Mouse (Mus musculus): ENCODE measurements at regions not wholly inside any gene's neighbourhood (a gene's known extent, or its start where the extent isn't known, plus 50 kb on each side); places are given as distances from the start of the nearest gene placed in this dataset.
A peak's percentile ranks its signal among the peaks of the same experiment; 100 is the strongest.

GRCm38 (mm10) chr9:87563244-87563643, 167.8 kb downstream of the Tbx18 start:
- Histone ChIP-seq H3K27ac (ENCODE audit: low read length) (no peak overlapping the region), H3K9me3 (ENCODE audit: low read length) (no peaks in the 10 kb centered on the region), H3K27me3 (ENCODE audit: insufficient read depth, low read length) (peaks cover 3% of the 10 kb centered on the region; the same call in 1 of the 2 replicates), H3K4me2 (replicated peaks; ENCODE audit: low read depth, low read length) (no peak overlapping the region), H3K4me1 (ENCODE audit: insufficient read depth, low read length) (0 out of 2 replicates have a peak, but pooled peaks cover 5% of the 10 kb centered on the region), H3K9ac (replicated peaks; ENCODE audit: low read length) (no peak overlapping the region), H3K4me3 (ENCODE audit: low read length) (no peak overlapping the region), H3K36me3 (ENCODE audit: insufficient read depth, low read length) (no peaks in the 10 kb centered on the region)
- peak; percentile 81 for ATAC-seq (ENCODE audit: low FRiP score, low TSS enrichment)
- WGBS, result 21% methylated on average over 3 of the region's 3 CpGs

GRCm38 (mm10) chr9:87562796-87563195, 168.3 kb downstream of the Tbx18 start:
- peaks cover 3% of the 10 kb centered on the region; the same call in 1 of the 2 replicates for H3K27me3 ChIP-seq (ENCODE audit: insufficient read depth, low read length)
- H3K4me3 ChIP-seq (ENCODE audit: low read length), result no peak overlapping the region
- 0 out of 2 replicates have a peak, but pooled peaks cover 5% of the 10 kb centered on the region for H3K4me1 ChIP-seq (ENCODE audit: insufficient read depth, low read length)
- WGBS, result 16% methylated on average over 6 of the region's 6 CpGs
- H3K36me3 ChIP-seq (ENCODE audit: insufficient read depth, low read length), result no peaks in the 10 kb centered on the region
- ATAC-seq (ENCODE audit: low FRiP score, low TSS enrichment), result peak; percentile 93
- H3K4me2 ChIP-seq (replicated peaks; ENCODE audit: low read depth, low read length), result no peak overlapping the region
- no peak overlapping the region for H3K27ac ChIP-seq (ENCODE audit: low read length)
- no peaks in the 10 kb centered on the region for H3K9me3 ChIP-seq (ENCODE audit: low read length)
- no peak overlapping the region for H3K9ac ChIP-seq (replicated peaks; ENCODE audit: low read length)

- peak overlapping the region; percentile 23 for H3K4me2 ChIP-seq (replicated peaks; ENCODE audit: low read depth, low read length)
- WGBS, result 63% methylated on average over 12 of the region's 12 CpGs
Measured at GRCm38 (mm10) chr9:87557841-87558240, 173.2 kb downstream of the Tbx18 start.

DNA sequence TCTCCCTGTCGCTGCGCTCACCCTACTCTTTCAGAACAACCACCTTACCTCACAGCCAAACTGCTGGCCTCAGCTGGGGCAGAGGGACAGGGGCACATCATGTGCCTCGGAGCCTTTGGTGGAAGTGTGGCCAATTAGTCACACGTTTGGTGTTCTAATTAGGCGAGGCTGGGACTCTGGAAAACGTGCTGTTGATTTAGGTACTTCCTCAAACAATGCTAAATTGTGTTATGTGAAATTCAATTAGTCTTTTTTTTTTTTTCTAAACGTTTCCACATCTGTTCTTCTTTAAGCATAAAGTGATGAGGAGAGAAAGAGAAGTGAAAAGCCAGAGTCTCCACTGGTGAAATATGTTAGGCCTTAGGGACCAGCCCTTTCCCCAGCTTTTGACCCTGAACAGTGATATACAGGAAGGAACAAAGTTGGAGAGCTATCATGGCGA, 174.1 kb downstream of the Tbx18 start:
- no peaks in the 10 kb centered on the region for H3K36me3 ChIP-seq (ENCODE audit: insufficient read depth, low read length)
- ATAC-seq (ENCODE audit: low FRiP score, low TSS enrichment), result 0 out of 2 replicates have a peak, but pooled peaks have one; percentile 23

More at GRCm38 (mm10) chr9:87557841-87558240, 173.2 kb downstream of the Tbx18 start:
- no peaks in the 10 kb centered on the region for H3K9me3 ChIP-seq (ENCODE audit: low read length)
- H3K4me1 ChIP-seq (ENCODE audit: insufficient read depth, low read length), result peaks cover 6% of the 10 kb centered on the region; the same call in 1 of the 2 replicates
- H3K4me3 ChIP-seq (ENCODE audit: low read length), result no peak overlapping the region
- no peak overlapping the region for H3K9ac ChIP-seq (replicated peaks; ENCODE audit: low read length)
- H3K27ac ChIP-seq (ENCODE audit: low read length), result no peak overlapping the region
- H3K36me3 ChIP-seq (ENCODE audit: insufficient read depth, low read length), result no peaks in the 10 kb centered on the region
- H3K27me3 ChIP-seq (ENCODE audit: insufficient read depth, low read length), result peaks cover 5% of the 10 kb centered on the region
- ATAC-seq (ENCODE audit: low FRiP score, low TSS enrichment), result no peak

DNA sequence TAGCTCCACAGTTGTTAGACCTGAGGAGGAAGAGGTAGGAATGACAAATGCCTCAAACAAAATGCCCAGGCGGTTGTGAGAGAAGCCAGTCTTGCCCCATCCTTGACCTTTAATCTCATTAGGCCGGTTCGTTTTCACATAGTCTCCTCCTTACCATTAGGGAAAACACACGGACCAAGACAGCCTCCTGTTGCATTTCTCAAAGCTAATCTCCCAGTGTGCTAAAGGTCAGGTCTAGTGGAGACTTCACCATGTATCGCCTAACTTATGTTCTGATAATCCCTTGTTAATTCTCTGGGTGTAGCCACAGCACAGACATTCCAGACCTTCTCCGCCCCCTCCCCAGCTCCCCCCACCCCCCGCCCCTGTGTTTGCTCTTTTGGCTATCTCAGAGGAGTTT, 174.5 kb downstream of the Tbx18 start:
- Histone ChIP-seq H3K4me1 (ENCODE audit: insufficient read depth, low read length) (peaks cover 3% of the 10 kb centered on the region; the same call in 1 of the 2 replicates), H3K4me3 (ENCODE audit: low read length) (no peak overlapping the region), H3K9ac (replicated peaks; ENCODE audit: low read length) (no peak overlapping the region), H3K36me3 (ENCODE audit: insufficient read depth, low read length) (no peaks in the 10 kb centered on the region), H3K27ac (ENCODE audit: low read length) (no peak overlapping the region), H3K9me3 (ENCODE audit: low read length) (no peaks in the 10 kb centered on the region), H3K4me2 (replicated peaks; ENCODE audit: low read depth, low read length) (no peak overlapping the region), H3K27me3 (ENCODE audit: insufficient read depth, low read length) (peaks cover 5% of the 10 kb centered on the region)
- ATAC-seq (ENCODE audit: low FRiP score, low TSS enrichment), result 0 out of 2 replicates have a peak, but pooled peaks have one; percentile 42
- WGBS, result 23% methylated on average over 7 of the region's 7 CpGs

More for the DNA sequence above, 174.1 kb downstream of the Tbx18 start:
- Histone ChIP-seq H3K4me3 (ENCODE audit: low read length) (no peak overlapping the region), H3K9me3 (ENCODE audit: low read length) (no peaks in the 10 kb centered on the region), H3K27me3 (ENCODE audit: insufficient read depth, low read length) (peaks cover 5% of the 10 kb centered on the region), H3K4me1 (ENCODE audit: insufficient read depth, low read length) (peaks cover 3% of the 10 kb centered on the region; the same call in 1 of the 2 replicates), H3K9ac (replicated peaks; ENCODE audit: low read length) (no peak overlapping the region), H3K4me2 (replicated peaks; ENCODE audit: low read depth, low read length) (no peak overlapping the region), H3K27ac (ENCODE audit: low read length) (no peak overlapping the region)
- WGBS, result 21% methylated on average over 8 of the region's 8 CpGs

DNA sequence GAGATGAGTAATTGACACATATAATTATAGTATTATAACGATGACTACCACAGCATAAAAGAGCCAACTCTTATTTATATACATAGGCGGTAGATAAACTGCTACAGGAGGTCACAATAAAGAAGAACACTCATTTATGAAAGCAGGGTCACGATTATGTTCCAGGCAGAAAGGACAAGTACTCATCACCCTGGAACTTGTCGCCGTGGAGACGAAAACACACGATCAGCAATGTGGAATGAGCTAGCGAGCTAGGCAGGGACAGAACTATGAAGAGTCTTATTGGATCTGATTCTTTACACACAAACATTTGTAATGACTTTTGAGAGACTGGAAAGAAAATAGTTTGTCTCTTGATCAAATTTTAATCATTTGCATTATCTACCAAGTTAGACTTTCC, 197.9 kb downstream of the Tbx18 start:
- no peaks in the 10 kb centered on the region for H3K27me3 ChIP-seq (ENCODE audit: insufficient read depth, low read length)
- H3K4me2 ChIP-seq (replicated peaks; ENCODE audit: low read depth, low read length), result no peak overlapping the region
- no peaks in the 10 kb centered on the region for H3K4me1 ChIP-seq (ENCODE audit: insufficient read depth, low read length)
- H3K27ac ChIP-seq (ENCODE audit: low read length), result no peak overlapping the region
- no peaks in the 10 kb centered on the region for H3K36me3 ChIP-seq (ENCODE audit: insufficient read depth, low read length)
- 86% methylated on average over 8 of the region's 8 CpGs for WGBS
- H3K4me3 ChIP-seq (ENCODE audit: low read length), result no peak overlapping the region
- H3K9me3 ChIP-seq (ENCODE audit: low read length), result no peaks in the 10 kb centered on the region
- no peak overlapping the region for H3K9ac ChIP-seq (replicated peaks; ENCODE audit: low read length)
- no peak for ATAC-seq (ENCODE audit: low FRiP score, low TSS enrichment)

- H3K36me3 ChIP-seq (ENCODE audit: insufficient read depth, low read length), result no peaks in the 10 kb centered on the region
- H3K4me2 ChIP-seq (replicated peaks; ENCODE audit: low read depth, low read length), result no peak overlapping the region
- ATAC-seq (ENCODE audit: low FRiP score, low TSS enrichment), result peak; percentile 57; the same call in 1 of the 2 replicates
- H3K4me1 ChIP-seq (ENCODE audit: insufficient read depth, low read length), result no peaks in the 10 kb centered on the region
- no peak overlapping the region for H3K27ac ChIP-seq (ENCODE audit: low read length)
- H3K9ac ChIP-seq (replicated peaks; ENCODE audit: low read length), result no peak overlapping the region
- no peaks in the 10 kb centered on the region for H3K9me3 ChIP-seq (ENCODE audit: low read length)
- 43% methylated on average over 2 of the region's 2 CpGs for WGBS
- H3K27me3 ChIP-seq (ENCODE audit: insufficient read depth, low read length), result no peaks in the 10 kb centered on the region
- H3K4me3 ChIP-seq (ENCODE audit: low read length), result no peak overlapping the region
Measured at GRCm38 (mm10) chr9:87529908-87530307, 201.2 kb downstream of the Tbx18 start.

- H3K27me3 ChIP-seq (ENCODE audit: insufficient read depth, low read length), result no peaks in the 10 kb centered on the region
- H3K4me3 ChIP-seq (ENCODE audit: low read length), result no peak overlapping the region
- WGBS, result 34% methylated on average over 5 of the region's 5 CpGs
- H3K36me3 ChIP-seq (ENCODE audit: insufficient read depth, low read length), result no peaks in the 10 kb centered on the region
- ATAC-seq (ENCODE audit: low FRiP score, low TSS enrichment), result peak; percentile 88; the same call in 1 of the 2 replicates
- no peaks in the 10 kb centered on the region for H3K9me3 ChIP-seq (ENCODE audit: low read length)
- no peak overlapping the region for H3K27ac ChIP-seq (ENCODE audit: low read length)
- no peak overlapping the region for H3K9ac ChIP-seq (replicated peaks; ENCODE audit: low read length)
- H3K4me2 ChIP-seq (replicated peaks; ENCODE audit: low read depth, low read length), result no peak overlapping the region
- H3K4me1 ChIP-seq (ENCODE audit: insufficient read depth, low read length), result no peaks in the 10 kb centered on the region
Measured at GRCm38 (mm10) chr9:87524890-87525684, 206.0 kb downstream of the Tbx18 start.

DNA sequence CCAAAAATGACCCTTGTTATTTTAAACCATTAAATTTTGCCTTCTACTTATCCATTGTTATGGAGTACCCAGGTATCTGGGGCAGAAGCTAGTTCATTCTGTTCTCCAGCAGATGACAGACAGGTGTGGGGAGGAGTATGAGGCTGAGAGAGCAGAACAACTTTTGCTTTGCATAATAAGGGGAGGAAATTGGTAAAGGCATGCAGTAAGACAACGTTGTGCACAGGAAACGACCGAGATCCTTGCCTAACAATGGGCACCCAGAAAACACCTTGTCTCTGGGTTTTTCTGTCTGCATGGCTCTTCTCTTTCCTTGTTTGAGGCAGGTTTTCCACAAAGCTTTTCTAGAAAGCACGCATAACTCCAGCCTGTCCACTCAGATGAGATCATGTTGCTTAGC, 220.4 kb downstream of the Tbx18 start:
- H3K9me3 ChIP-seq (ENCODE audit: low read length), result no peaks in the 10 kb centered on the region
- WGBS, result 79% methylated on average over 4 of the region's 4 CpGs
- no peak overlapping the region for H3K4me2 ChIP-seq (replicated peaks; ENCODE audit: low read depth, low read length)
- H3K4me3 ChIP-seq (ENCODE audit: low read length), result no peak overlapping the region
- H3K36me3 ChIP-seq (ENCODE audit: insufficient read depth, low read length), result no peaks in the 10 kb centered on the region
- ATAC-seq (ENCODE audit: low FRiP score, low TSS enrichment), result no peak
- H3K27ac ChIP-seq (ENCODE audit: low read length), result no peak overlapping the region
- H3K9ac ChIP-seq (replicated peaks; ENCODE audit: low read length), result no peak overlapping the region
- H3K27me3 ChIP-seq (ENCODE audit: insufficient read depth, low read length), result no peaks in the 10 kb centered on the region
- no peaks in the 10 kb centered on the region for H3K4me1 ChIP-seq (ENCODE audit: insufficient read depth, low read length)
